Mouse (Mus musculus) natural killer cell, adult 2 months (primary cell): ENCODE data around the gene Gm4450.
"Not testable (repeated sequence)": the region's sequence is repeated elsewhere in the genome, so short reads cannot be mapped to it uniquely, and the experiment has no call there.

Source experiments
- DNase-seq, 2 experiments: peaks; one replicate each; pipeline ENCODE4 v3.0.0; 2022; ENCODE audit warnings: low spot score in 2 of 2

The Gm4450 gene

DNA sequence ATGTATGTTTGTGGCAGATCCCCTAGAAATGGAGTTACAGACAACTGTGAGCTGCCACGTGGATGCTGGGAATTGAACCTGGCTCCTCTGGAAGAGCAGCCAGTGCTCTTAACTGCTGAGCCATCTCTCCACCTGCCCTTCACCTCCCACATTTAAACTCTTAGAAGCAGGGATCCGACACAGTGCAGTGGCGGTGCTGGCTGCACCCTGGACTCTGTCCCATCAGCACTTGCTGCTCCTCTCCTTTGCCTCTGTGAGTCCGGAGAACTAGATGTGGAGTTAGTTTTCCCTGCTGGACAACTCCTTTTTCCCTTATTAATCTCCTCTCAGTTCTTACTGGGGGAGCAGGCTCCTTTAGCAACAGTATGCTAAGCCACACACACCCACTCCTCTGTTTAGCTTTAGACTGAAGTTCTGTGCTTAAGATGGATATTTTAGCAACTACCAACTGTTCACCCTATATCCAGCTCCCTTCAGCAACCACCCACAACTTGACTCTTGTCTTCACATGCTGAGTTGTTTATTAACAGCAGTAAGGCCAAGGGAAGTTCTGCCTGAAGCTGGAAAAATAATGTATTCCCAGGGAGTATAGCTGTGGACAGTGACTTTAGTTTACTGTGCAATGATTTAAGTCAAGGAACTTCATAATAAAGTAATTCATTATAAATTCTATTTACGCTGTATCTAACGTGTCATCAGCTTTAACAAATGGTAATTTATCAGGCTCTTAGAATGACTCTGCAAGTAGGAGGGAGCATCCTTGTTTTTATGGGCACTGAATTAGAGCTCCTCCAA is 37.7 kb downstream of the Gm4450 start:
- no peak for DNase-seq

DNA sequence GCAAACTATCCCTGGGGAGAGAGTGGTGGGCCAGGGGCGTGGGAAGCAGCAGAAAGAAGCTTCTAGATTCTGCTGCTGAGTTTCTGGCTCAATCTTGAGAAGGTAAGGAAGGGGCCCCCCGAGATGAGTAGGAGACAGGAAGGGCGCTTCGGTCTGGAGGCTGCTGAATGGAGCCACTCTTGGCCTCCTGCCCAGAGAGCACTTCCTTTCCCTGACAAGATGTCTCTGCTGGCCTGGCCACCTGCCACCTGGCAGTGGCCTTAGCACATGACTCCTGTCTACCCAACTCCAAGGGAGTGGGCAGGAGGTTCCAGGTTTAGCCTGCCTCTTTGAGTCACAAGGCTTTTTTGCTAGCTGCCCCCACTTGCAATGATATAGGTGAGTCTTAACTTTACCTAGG is 39.6 kb downstream of the Gm4450 start:
- no peak for DNase-seq

DNA sequence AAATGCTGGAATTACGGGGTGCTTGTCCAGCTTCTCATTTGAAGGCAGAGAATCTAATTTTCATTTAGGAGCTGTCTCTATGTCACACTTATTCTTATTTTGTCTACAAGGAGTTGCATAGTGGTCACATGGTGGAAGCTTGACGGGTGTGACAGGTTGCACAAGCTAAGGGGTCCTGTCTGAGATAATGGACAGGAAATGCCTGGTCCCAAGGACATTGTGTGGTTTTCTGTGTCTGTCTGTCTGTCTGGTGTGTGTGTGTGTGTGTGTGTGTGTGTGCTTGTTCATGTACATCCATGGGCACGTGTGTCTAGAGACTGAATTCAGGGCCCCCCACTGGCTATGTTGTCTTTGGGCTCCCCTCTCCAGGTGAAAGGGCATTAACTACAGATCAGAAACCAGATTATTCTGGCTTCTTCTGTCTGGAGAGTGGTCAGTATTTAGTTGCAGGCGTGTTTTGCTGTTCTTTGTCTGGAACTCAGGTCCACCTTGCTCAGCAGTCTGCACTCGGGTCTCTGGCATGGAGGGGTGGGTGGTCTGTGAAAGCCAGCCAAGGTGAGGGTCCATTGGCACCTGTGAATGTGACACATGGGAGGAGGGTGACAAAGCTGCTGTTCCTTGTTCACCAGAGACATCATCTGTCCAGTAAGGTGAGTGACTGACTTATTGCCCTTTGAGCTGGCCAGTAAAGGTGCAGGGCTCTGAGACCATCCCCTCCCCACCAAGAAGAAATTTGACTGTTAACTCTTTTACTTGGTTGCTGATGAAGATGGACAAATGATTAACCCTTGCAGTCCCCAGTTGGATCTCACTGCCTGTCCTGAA is 40.3 kb downstream of the Gm4450 start:
- DNase-seq, result no peak

DNA sequence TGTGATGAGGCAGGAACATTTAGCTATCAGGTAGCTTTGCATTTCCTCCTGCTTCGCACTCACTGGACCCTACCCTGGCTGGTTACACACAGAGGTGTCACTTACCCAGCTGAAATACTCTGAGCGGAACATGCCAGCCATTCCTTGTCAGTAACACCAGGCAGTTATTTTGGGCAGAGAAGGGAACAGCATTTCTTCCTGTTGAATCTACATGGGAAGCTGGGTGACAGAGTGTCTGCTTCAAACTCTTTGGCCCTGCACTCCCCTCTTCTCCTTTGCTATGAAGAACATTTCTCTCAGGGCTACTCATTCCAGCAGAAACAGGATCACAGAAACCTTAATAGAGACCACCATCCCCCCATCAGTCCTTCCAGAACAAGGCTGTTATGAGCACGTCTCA is 42.6 kb downstream of the Gm4450 start:
- no peak for DNase-seq

DNA sequence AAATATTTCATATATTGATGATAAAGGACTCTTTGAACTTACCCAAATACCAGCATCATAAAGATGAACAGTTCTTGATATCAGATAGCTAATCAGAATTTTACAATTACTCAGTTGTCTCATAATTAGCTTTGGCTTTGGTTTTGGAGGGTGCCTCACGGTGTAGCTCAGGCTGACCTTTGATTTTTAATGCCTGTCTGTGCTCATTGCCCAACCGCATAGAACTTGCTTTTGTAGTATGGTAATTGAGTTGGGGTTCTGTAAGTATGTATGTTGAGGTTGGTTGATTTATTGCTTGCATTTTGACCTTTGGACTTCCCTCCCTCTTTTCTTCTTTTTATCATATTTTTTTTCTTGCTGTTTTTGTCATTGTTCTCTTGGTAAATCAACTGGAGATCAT is 43.2 kb downstream of the Gm4450 start:
- no peak for DNase-seq

DNA sequence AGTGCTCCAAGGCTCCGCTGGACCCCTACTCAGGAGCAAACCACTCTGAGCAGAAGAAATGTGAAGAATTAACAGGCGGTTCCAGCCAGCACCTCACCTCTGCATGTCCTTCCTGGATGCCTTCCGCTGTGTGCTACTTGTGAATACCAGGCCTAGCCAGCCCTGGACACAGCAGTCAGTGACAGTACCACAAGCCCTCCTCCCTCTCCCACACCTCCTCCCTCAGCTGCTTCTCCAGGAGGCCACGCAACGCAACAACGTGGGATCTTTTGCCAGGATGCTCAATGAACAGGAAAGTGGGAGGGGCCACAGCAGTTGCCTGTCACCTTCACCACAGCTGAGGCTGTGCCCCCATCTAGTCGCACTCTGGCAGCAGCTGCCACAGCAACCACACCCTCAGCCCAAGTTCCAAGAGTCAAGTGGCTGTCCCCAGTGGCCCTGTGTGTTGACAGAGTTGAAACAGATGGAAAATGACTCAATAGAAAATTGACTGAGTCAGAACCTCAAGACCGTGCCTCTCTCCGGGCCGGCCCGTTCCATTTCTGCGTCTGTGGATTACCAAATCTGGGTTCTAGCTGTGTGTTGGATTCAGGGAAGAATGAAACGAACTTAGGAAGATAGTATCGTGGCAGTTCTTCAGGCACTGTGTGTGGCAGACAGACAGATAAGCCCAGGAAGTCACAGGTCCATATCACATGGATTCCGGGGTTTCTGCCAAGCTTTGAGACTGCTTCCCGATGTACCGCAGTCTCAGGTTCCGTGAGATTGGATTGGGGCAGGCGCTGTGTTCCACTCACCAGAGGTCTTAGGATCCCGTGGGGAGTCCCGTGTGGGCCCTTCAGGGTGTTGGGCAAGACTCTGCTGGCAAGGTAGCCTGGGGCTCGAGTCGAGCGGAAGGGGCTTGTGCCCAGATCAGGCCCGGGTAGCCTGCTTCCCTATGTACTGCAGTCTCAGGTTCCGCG is 46.0 kb downstream of the Gm4450 start:
- not testable (repeated sequence) for DNase-seq

DNA sequence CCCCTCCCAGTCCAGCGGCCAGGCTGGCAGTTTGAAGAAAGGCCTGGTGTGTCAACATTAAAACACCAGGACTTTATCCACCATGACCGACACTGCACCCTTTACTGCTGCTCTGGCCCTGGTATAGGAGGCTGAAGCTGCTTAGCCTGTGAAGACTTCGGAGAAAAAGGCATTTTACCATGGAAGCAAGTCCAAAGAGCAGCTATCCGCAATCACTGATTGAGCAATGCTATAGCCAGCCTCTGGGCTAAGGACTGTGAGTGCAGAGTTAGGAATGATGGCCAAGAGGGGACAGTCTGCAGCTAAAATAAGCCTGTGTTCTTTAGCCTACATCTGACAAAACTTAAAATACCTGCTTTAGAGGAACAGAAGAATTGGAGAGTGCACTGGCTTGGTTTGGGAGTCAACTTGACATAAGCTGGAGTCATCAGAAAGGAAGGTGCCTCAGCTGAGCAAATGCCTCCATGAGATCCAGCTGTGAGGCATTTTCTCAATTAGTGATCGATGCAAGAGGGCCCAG is 49.6 kb downstream of the Gm4450 start:
- DNase-seq, result not testable (repeated sequence)

DNA sequence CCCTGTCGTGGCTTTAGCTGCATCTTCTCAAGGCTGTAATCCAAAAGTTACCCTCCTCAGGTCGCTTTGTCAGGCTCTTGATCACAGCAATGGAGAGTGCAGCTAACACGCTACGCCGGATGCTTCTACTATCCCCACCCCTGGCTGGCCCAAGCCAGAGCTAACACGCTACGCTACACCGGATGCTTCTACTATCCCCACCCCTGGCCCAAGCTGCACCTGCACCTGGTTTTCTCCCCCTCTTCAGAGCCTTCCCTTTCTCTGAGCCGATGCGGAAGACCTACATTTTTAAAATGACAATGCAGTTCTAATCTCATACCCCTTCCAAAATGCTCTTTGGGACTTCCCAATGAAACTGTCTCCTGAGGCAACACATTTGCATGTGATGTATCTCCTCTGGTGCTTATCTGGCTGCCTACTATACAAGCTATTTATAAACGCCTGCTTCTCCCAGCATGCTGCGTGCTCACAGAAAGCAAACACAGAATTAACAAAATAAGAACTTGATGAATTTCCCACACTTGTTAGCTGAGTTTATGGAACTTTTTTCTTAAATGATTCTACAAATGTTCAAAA is 50.3 kb downstream of the Gm4450 start:
- not testable (repeated sequence) for DNase-seq

DNA sequence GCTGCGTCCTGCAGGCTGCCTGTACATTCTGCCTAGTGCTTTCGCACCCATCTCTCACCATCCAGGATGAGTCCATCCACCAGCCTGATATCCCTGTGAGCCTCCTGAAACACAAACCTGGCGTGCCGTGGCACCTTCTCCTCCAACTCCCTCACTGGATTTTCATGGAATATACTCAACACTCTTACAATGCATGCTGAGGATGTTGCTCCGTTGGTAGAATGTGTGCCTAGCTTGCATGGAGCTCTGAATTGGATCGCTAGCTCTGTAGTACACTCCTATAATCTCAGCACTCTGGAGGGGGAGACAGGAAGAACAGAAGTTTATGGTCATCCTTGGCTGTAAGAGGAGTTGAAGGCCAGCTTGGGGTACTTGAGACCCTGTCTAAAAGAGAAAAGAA is 51.0 kb downstream of the Gm4450 start:
- not testable (repeated sequence) for DNase-seq

DNA sequence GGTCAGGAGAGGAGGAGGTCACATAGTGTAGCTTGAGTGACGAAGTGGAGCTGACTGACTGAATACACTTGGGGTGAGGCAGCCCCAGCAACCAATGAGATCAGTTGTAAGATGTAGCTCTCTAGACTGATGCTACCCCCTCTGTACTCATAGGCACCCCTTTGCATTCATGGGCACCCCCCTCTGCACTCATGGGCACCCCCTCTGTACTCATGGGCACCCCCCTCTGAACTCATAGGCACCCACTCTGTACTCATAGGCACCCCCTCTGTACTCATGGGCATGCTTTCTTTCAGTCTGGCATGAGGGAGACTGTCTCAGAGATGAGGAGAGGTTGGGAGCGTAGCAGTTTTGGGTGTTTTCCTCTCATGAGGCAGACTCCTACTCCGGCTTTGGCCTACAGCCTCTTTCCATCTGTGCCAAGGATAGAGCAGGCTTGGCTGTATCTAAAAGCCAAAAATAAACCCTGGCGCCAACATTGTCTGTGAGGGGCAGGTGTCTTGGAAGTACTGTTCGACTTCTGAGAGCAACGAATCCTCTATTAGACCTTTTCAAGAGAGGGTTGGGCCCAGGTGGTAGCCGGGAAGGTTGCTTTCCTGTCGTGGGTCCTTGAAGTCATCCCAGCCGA is 52.5 kb downstream of the Gm4450 start:
- DNase-seq, result not testable (repeated sequence)
